Mouse (Mus musculus) MEL (cell line): ENCODE data around the gene Gm20388.

Experiments
- CHD1 ChIP-seq: IDR thresholded peaks from 2 replicates; pipeline ENCODE4 v1.6.1; 2012; ENCODE audit warnings: low read depth, mild to moderate bottlenecking, inconsistent platforms, low read length, improper control_type of control experiment
- CTCF ChIP-seq, 3 experiments: IDR thresholded peaks in 2 of 3; conservative IDR thresholded peaks in 1 of 3; 2 replicates each; pipeline ENCODE4 v1.5.1; 2011 to 2012; ENCODE audit warnings: low read length in 3 of 3, low read depth in 2 of 3, mild to moderate bottlenecking in 2 of 3, improper control_type of control experiment in 1 of 3, inconsistent platforms in 1 of 3, mixed read lengths in 1 of 3, moderate library complexity in 1 of 3; ENCODE audit not compliant: control insufficient read depth in 1 of 3, insufficient read depth in 1 of 3, poor library complexity in 1 of 3, severe bottlenecking in 1 of 3
- ETS1 ChIP-seq: IDR thresholded peaks from 2 replicates; pipeline ENCODE4 v1.6.1; 2012; ENCODE audit warnings: low read depth, mild to moderate bottlenecking, inconsistent platforms, low read length, improper control_type of control experiment, moderate library complexity
- GATA1 ChIP-seq: IDR thresholded peaks from 2 replicates; pipeline ENCODE4 v1.6.1; 2011; ENCODE audit warnings: low read depth, low read length, improper control_type of control experiment
- KAT2A ChIP-seq: conservative IDR thresholded peaks from 2 replicates; pipeline ENCODE4 v1.6.1; 2012; ENCODE audit warnings: low read depth, low read length, improper control_type of control experiment, inconsistent platforms
- MAX ChIP-seq: IDR thresholded peaks from 2 replicates; pipeline ENCODE4 v1.6.1; 2011; ENCODE audit warnings: low read length, improper control_type of control experiment
- UBTF ChIP-seq: IDR thresholded peaks from 2 replicates; pipeline ENCODE4 v1.6.1; 2012; ENCODE audit warnings: low read depth, mild to moderate bottlenecking, inconsistent platforms, low read length, improper control_type of control experiment, moderate library complexity, borderline replicate concordance; ENCODE audit not compliant: insufficient read depth
- ZKSCAN1 ChIP-seq: IDR thresholded peaks from 2 replicates; pipeline ENCODE4 v1.6.1; 2012; ENCODE audit warnings: low read depth, mild to moderate bottlenecking, inconsistent platforms, low read length, improper control_type of control experiment, moderate library complexity
- ZMIZ1 ChIP-seq: IDR thresholded peaks from 2 replicates; pipeline ENCODE4 v1.6.1; 2012; ENCODE audit warnings: low read depth, mild to moderate bottlenecking, inconsistent platforms, low read length, improper control_type of control experiment, moderate library complexity

GRCm38 (mm10) chr8:122330446-122331133, 2419.9 kb downstream of the Gm20388 start:
- TF ChIP-seq ZMIZ1: no peak
- TF ChIP-seq CHD1: no peak
- TF ChIP-seq ZKSCAN1: no peak
- TF ChIP-seq KAT2A: no peak
- no peak for TF ChIP-seq MAX
- TF ChIP-seq UBTF: no peak
- TF ChIP-seq GATA1: no peak
- no peak for TF ChIP-seq ETS1
- TF ChIP-seq CTCF (IDR thresholded peaks at IDR 0.05 in 2 of 3, conservative IDR thresholded peaks at IDR 0.05 in 1 of 3; ENCODE audit: control insufficient read depth in 1 of 3, insufficient read depth in 1 of 3, low read depth in 2 of 3, low read length in 3 of 3, poor library complexity in 1 of 3, severe bottlenecking in 1 of 3): no peak
